Mouse (Mus musculus) MEL-GATA-1-ER (cell line): Measurements from ENCODE around the gene Msrb1.
"Not testable (repeated sequence)": the region's sequence is repeated elsewhere in the genome, so short reads cannot be mapped to it uniquely, and the experiment has no call there.

Source experiments
- DNase-seq: peaks from one replicate; pipeline ENCODE4 v3.0.0-alpha.2; 2012; ENCODE audit warnings: low read depth; ENCODE audit errors: extremely low read depth

Gene Msrb1

GRCm38 (mm10) chr17:24719494-24720222, 16.8 kb upstream of the Msrb1 start:
- peak; percentile 89 for DNase-seq

- not testable (repeated sequence) for DNase-seq
Measured at GRCm38 (mm10) chr17:24720616-24721015, 15.8 kb upstream of the Msrb1 start.

GRCm38 (mm10) chr17:24721383-24721955, 15.0 kb upstream of the Msrb1 start:
- DNase-seq: not testable (repeated sequence)

- no peak for DNase-seq
Measured at GRCm38 (mm10) chr17:24722220-24722924, 14.1 kb upstream of the Msrb1 start.

- DNase-seq: no peak
Measured at GRCm38 (mm10) chr17:24723122-24723880, 13.1 kb upstream of the Msrb1 start.

- no peak for DNase-seq
Measured at GRCm38 (mm10) chr17:24723881-24724180, 12.6 kb upstream of the Msrb1 start.

GRCm38 (mm10) chr17:24724184-24724583, 12.3 kb upstream of the Msrb1 start, which contains the start of gene Ndufb10:
Ndufb10 (minus strand) TSS chr17:24724478.
- DNase-seq: peak; percentile 73

GRCm38 (mm10) chr17:24725637-24726390, 10.6 kb upstream of the Msrb1 start:
- no peak for DNase-seq

GRCm38 (mm10) chr17:24727618-24728017, 8.8 kb upstream of the Msrb1 start, which contains the start of gene Rpl3l:
Rpl3l (plus strand) TSS chr17:24727820.
- no peak for DNase-seq

GRCm38 (mm10) chr17:24728184-24728583, 8.3 kb upstream of the Msrb1 start:
- DNase-seq: no peak

- no peak for DNase-seq
Measured at GRCm38 (mm10) chr17:24729067-24729466, 7.4 kb upstream of the Msrb1 start.

GRCm38 (mm10) chr17:24730787-24731186, 5.7 kb upstream of the Msrb1 start:
- no peak for DNase-seq

- DNase-seq: no peak
Measured at GRCm38 (mm10) chr17:24732233-24732935, 4.1 kb upstream of the Msrb1 start.

GRCm38 (mm10) chr17:24733434-24734050, 2.9 kb upstream of the Msrb1 start:
- DNase-seq: no peak

- no peak for DNase-seq
Measured at GRCm38 (mm10) chr17:24734513-24734912, 1.9 kb upstream of the Msrb1 start.

- no peak for DNase-seq
Measured at GRCm38 (mm10) chr17:24735446-24735845, 996 bp upstream of the Msrb1 start.

- DNase-seq: no peak
Measured at GRCm38 (mm10) chr17:24737135-24737810, 831 bp downstream of the Msrb1 start.

GRCm38 (mm10) chr17:24738238-24738637, 1.8 kb downstream of the Msrb1 start:
- DNase-seq: no peak

GRCm38 (mm10) chr17:24739926-24740325, 3.5 kb downstream of the Msrb1 start:
- DNase-seq: no peak
